Mouse (Mus musculus): ENCODE results near the gene Tnni3k. TPM values are rescaled to one million over a fixed set of nuclear protein-coding genes. Genes with fewer than 3 reads are reported as not detected.

Gene Tnni3k
- polyA plus RNA-seq, 1 experiment, result not detected

DNA sequence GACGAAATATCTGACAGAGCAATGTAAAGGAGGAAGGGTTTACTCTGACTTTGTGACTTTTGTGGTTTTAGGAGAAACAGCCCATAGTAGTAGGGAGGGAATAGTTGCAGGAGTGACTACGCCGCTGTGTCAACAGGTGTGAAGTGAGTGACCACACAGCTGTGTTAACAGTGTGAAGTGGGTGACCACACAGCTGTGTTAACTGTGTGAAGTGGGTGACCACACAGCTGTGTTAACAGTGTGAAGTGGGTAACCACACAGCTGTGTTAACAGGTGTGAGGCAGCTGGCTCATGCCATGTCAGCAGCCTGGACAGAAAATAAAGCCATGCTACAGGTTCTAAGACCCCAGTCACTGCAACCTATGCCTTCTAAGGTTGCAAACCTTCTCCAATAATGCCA is 162.0 kb downstream of the Tnni3k start:
- Histone ChIP-seq H3K36me3 (replicated peaks; ENCODE audit: low read length) (no peaks in the 10 kb centered on the region), H3K4me3 (replicated peaks) (peak overlapping the region; percentile 14), H3K27me3 (replicated peaks) (no peaks in the 10 kb centered on the region), H3K9me3 (peaks cover 15% of the 10 kb centered on the region; the same call in 1 of the 2 replicates), H3K4me1 (no peaks in the 10 kb centered on the region)
- TF ChIP-seq FLI1 (IDR thresholded peaks at IDR 0.05; ENCODE audit: low read length) (no peak), GATA1 (IDR thresholded peaks at IDR 0.05; ENCODE audit: borderline replicate concordance, low read length) (no peak)

DNA sequence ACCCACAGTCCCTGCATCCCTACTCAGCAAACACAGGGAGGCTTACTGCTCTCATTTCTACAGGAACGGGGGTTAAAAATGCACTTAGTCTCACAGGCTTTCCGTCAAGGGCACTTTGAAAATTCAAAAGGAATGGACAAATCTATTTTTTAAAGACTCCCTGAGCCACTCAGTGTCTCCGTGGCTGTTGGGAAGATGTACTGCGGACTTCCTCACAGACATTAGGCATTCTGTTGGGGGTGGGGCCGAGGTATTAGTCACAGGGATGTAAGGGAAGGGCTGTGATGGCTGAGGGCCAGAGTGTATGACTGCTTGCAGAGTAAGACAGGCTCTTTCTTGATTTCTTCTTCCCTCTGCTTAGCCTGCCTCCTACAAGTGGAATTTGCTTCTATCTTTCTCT is 169.8 kb downstream of the Tnni3k start:
- Histone ChIP-seq H3K4me1 (peaks cover 6% of the 10 kb centered on the region; the same call in 1 of the 2 replicates), H3K9me3 (no peaks in the 10 kb centered on the region), H3K36me3 (replicated peaks; ENCODE audit: low read length) (no peaks in the 10 kb centered on the region), H3K27me3 (replicated peaks) (no peaks in the 10 kb centered on the region), H3K4me3 (replicated peaks) (no peak overlapping the region)
- no peak for TF ChIP-seq GATA1 (IDR thresholded peaks at IDR 0.05; ENCODE audit: borderline replicate concordance, low read length)
- TF ChIP-seq FLI1 (IDR thresholded peaks at IDR 0.05; ENCODE audit: low read length), result no peak

DNA sequence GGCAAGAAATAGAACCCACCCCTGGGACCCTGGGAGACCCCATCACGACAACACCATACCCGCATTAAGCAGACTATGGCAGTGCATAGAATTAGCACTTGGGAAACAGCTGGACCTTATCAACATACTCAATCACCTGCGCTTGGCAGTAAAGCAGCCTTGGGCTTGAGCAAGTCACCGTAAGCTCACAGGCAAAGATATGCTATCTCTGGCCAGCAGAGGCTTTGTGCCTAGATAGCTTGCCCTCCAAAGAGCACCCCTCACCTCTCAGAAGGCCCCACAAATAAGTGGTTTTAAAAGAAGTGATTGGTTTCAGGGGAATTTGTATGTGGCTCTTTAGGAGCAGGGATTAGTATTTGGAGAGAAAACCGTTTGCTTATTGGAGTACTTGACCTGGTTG is 170.2 kb downstream of the Tnni3k start:
- Histone ChIP-seq H3K9me3 (no peaks in the 10 kb centered on the region), H3K36me3 (replicated peaks; ENCODE audit: low read length) (no peaks in the 10 kb centered on the region), H3K4me3 (replicated peaks) (no peak overlapping the region), H3K4me1 (peaks cover 6% of the 10 kb centered on the region; the same call in 1 of the 2 replicates), H3K27me3 (replicated peaks) (no peaks in the 10 kb centered on the region)
- TF ChIP-seq FLI1 (IDR thresholded peaks at IDR 0.05; ENCODE audit: low read length) (no peak), GATA1 (IDR thresholded peaks at IDR 0.05; ENCODE audit: borderline replicate concordance, low read length) (no peak)

DNA sequence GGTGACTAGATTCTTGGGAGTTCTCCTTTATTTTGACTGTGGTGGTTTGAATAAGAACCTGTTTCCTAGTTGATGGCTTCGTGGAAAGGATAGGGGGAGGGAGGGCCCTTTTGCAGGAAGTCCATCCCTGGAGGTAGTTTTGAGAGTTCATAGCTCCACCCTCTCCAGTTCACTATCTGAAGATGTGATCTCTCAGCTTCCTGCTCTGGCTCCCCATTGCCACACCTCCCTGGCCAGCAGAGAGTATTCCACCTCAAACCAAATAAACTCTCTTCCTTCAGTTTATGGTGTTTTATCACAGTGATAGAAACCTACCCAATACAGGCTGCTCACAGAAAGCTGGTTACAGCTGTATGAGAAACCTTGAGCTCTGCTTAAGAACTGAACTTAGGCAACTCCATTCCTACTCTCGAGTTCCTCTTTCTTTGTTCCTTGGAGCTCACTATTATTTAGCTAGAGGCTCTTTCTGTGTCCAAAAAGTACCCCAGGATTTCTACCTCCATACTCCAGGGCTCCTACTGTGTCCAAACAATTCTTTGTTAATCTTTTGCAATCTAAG is 173.7 kb downstream of the Tnni3k start:
- H3K27me3 ChIP-seq (replicated peaks), result no peaks in the 10 kb centered on the region
- H3K4me1 ChIP-seq, result peaks cover 6% of the 10 kb centered on the region; the same call in 1 of the 2 replicates
- TF ChIP-seq FLI1 (IDR thresholded peaks at IDR 0.05; ENCODE audit: low read length) (no peak), GATA1 (IDR thresholded peaks at IDR 0.05; ENCODE audit: borderline replicate concordance, low read length) (no peak)
- no peaks in the 10 kb centered on the region for H3K9me3 ChIP-seq
- H3K36me3 ChIP-seq (replicated peaks; ENCODE audit: low read length), result no peaks in the 10 kb centered on the region
- H3K4me3 ChIP-seq (replicated peaks), result no peak overlapping the region

DNA sequence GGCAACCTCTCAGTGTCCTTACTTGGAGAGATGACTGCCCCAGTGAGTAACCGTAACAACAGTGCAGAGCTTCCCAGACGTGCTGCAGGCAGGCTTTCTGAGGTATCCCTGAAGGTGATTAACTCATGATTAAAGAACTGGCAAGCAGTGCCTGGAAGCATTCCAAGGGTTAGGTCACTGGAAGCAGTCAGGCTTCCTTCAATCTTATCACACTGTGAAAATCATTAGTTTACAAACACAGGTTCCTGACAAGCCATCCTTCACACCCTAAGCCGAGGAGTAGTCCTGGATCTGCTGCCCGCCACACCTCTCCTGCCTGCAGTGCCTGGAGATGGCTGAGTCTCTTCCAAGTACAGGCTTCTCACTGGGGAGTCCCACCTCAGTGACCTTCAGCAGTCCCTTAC is 174.7 kb downstream of the Tnni3k start:
- peaks cover 6% of the 10 kb centered on the region; the same call in 1 of the 2 replicates for H3K4me1 ChIP-seq
- H3K9me3 ChIP-seq, result no peaks in the 10 kb centered on the region
- no peaks in the 10 kb centered on the region for H3K36me3 ChIP-seq (replicated peaks; ENCODE audit: low read length)
- no peak overlapping the region for H3K4me3 ChIP-seq (replicated peaks)
- TF ChIP-seq FLI1 (IDR thresholded peaks at IDR 0.05; ENCODE audit: low read length) (no peak), GATA1 (IDR thresholded peaks at IDR 0.05; ENCODE audit: borderline replicate concordance, low read length) (no peak)
- H3K27me3 ChIP-seq (replicated peaks), result no peaks in the 10 kb centered on the region

DNA sequence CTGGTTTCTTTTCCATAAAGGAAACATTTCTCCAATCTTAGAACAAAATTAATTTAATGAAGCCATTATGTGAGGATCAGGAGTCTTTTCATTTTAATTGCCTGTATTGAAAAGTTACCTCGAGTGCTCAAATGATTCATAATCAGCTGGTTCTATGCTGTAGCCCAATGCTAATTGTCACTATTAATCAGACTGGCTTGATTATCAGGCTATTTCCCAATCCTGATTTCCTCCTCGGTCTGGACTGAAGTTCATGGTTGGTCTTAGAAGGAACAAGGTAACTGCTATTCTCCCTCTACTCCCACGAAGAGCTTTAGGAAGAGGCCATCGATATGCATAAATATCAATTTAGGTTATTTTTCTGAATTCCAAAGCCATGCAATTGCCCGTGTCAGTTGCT is 175.1 kb downstream of the Tnni3k start:
- Histone ChIP-seq H3K36me3 (replicated peaks; ENCODE audit: low read length) (no peaks in the 10 kb centered on the region), H3K4me3 (replicated peaks) (no peak overlapping the region), H3K9me3 (no peaks in the 10 kb centered on the region), H3K27me3 (replicated peaks) (no peaks in the 10 kb centered on the region), H3K4me1 (peaks cover 6% of the 10 kb centered on the region; the same call in 1 of the 2 replicates)
- TF ChIP-seq FLI1 (IDR thresholded peaks at IDR 0.05; ENCODE audit: low read length) (no peak), GATA1 (IDR thresholded peaks at IDR 0.05; ENCODE audit: borderline replicate concordance, low read length) (no peak)

DNA sequence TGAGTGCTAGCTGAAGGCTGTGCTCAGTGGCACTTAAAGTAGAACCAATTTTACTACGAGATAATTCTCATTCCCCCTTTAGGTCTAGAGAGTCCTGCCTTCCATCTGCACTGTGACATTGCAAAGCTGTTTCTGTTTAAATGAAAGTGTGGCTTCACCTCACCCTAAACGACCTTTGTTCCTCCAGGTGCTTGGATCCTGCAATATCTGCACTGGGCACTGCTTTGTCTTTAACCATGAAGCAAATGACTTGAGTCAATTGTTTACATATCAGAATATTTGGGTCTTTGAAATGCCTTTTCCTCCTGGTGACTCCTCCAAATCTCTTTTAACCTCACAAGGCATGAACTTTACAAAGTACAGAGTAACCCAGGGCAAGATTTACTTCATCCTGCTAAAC is 175.7 kb downstream of the Tnni3k start:
- no peaks in the 10 kb centered on the region for H3K36me3 ChIP-seq (replicated peaks; ENCODE audit: low read length)
- H3K4me3 ChIP-seq (replicated peaks), result no peak overlapping the region
- peaks cover 6% of the 10 kb centered on the region; the same call in 1 of the 2 replicates for H3K4me1 ChIP-seq
- H3K27me3 ChIP-seq (replicated peaks), result no peaks in the 10 kb centered on the region
- H3K9me3 ChIP-seq, result no peaks in the 10 kb centered on the region
- TF ChIP-seq GATA1 (IDR thresholded peaks at IDR 0.05; ENCODE audit: borderline replicate concordance, low read length), result no peak
- TF ChIP-seq FLI1 (IDR thresholded peaks at IDR 0.05; ENCODE audit: low read length), result no peak

DNA sequence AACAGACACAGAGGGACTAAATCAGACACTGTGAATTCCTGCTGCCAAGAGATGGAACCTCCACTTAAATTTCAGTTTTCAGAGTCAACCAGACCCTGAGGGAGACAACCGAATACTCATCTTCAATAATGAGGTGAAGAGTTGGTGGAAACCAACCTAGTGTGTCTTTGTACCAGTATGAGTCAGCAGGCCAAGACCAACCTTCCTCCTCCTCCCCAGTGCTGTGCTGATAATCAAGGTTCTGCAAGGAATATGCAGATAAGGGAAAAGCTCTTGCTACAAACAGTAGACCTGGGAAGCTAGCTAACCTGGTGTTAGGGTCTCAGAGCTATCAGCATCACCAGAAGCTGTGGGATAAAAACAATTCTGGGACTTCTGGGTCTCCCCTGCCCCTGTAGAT is 176.1 kb downstream of the Tnni3k start:
- Histone ChIP-seq H3K4me1 (peaks cover 4% of the 10 kb centered on the region; the same call in 1 of the 2 replicates), H3K36me3 (replicated peaks; ENCODE audit: low read length) (no peaks in the 10 kb centered on the region), H3K4me3 (replicated peaks) (no peak overlapping the region), H3K9me3 (no peaks in the 10 kb centered on the region), H3K27me3 (replicated peaks) (no peaks in the 10 kb centered on the region)
- no peak for TF ChIP-seq GATA1 (IDR thresholded peaks at IDR 0.05; ENCODE audit: borderline replicate concordance, low read length)
- no peak for TF ChIP-seq FLI1 (IDR thresholded peaks at IDR 0.05; ENCODE audit: low read length)

DNA sequence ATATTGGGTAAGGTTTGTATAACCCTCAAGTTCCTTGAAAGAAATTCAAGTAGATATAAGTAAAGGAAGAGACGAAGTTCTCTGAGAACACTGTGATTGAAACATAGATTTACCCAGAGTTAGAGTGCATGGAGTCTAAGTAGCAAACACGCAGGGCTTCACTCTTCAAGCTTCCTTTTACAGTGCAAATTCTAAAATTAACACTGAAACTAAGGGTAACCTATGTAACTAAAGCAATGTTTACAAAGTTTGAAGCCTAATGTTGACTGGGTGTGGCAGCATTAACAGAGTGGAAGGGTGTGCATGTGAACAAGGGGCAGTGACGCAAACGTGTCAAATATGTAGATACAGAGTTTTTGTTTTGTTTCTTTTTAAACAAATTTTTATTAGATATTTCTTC is 186.4 kb downstream of the Tnni3k start:
- no peaks in the 10 kb centered on the region for H3K36me3 ChIP-seq (replicated peaks; ENCODE audit: low read length)
- TF ChIP-seq FLI1 (IDR thresholded peaks at IDR 0.05; ENCODE audit: low read length) (no peak), GATA1 (IDR thresholded peaks at IDR 0.05; ENCODE audit: borderline replicate concordance, low read length) (no peak)
- H3K4me1 ChIP-seq, result no peaks in the 10 kb centered on the region
- no peak overlapping the region for H3K4me3 ChIP-seq (replicated peaks)
- H3K27me3 ChIP-seq (replicated peaks), result no peaks in the 10 kb centered on the region
- peaks cover 5% of the 10 kb centered on the region; the same call in 1 of the 2 replicates for H3K9me3 ChIP-seq

DNA sequence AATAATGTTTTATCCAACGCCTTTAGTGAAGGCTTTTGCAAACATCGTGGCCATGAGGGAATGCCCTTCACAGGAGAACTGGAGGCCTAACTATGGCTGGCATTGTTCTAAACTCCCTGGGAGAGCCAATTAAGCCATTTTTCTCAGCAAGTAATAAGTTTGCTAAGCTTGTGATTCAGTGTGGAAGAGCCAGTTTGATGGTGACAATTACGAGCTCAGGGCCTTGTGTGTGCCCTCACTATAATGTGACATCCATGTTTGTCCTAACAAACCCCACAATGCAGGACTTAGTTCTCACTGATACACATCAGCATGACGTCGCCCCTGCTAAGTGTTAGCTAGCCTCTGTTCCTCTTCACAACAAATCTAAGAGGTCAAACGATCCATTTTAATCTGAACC is 193.3 kb downstream of the Tnni3k start:
- peaks cover 5% of the 10 kb centered on the region for H3K9me3 ChIP-seq
- H3K36me3 ChIP-seq (replicated peaks; ENCODE audit: low read length), result no peaks in the 10 kb centered on the region
- no peak for TF ChIP-seq FLI1 (IDR thresholded peaks at IDR 0.05; ENCODE audit: low read length)
- TF ChIP-seq GATA1 (IDR thresholded peaks at IDR 0.05; ENCODE audit: borderline replicate concordance, low read length), result no peak
- no peak overlapping the region for H3K4me3 ChIP-seq (replicated peaks)
- H3K4me1 ChIP-seq, result no peaks in the 10 kb centered on the region
- no peaks in the 10 kb centered on the region for H3K27me3 ChIP-seq (replicated peaks)
